16 mouse cellular contexts compared by ENCODE assay signal in the genomic region with DNA sequence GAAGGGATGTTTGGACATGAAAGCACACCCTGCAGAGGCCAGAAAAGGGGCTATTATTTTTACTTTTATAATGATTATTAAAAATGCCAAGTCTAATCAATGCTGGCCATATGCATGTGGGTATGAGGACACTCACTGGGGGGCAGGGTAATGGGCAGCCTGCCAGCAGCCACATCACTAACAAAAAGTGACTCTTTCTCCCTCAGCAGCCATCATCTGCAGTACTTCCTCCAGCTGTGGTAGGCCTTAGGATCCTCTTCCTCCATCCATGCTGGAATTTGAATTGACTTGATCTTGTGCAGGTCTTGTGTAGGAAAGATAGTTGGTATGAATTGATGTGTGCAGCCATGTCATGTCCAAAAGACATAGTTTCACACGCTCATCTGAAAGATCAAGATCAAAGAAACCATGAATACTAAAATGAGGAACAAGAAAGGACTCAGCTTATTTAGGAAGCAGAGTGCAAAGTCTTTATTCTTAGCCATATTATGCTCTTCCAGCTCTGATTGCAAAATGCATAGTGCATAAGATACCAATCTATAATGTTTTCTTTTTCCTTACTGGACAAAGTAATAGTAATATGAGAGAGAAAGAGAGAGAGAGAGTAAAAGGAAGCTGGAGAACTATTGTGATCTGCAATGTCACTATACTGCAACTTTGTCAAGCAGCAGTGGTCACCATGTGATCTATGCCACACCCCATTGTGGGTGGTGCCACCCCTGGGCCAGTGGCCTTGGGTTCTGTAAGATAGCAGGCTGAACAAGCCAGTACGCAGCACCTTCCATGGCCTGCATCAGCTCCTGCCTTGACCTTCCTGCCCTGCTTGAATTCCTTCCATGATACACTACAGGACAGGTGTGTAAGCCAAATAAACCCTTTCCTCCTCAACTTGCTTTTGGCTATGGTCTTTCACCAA. TPM values are rescaled to one million over a fixed set of nuclear protein-coding genes. Genes with fewer than 3 reads are reported as not detected.
DNase-seq lines count a peak whose midpoint lies in the region; ATAC-seq lines count a peak whose summit lies in the region.
"Had no signal": no experiment of that assay in that cellular context is flagged by ENCODE, and none has a peak within 500 bp of the region (broad histone marks: within the 10 kb centered on the region; RNA-seq: fewer than 3 reads in every experiment).

No protein-coding gene starts in this region.

- ATAC-seq in granulocyte monocyte progenitor cell, adult 5-6 weeks (replicated peaks; ENCODE audit: poor library complexity, severe bottlenecking), result peak; percentile 72
- ATAC-seq in megakaryocyte progenitor cell, adult 5-6 weeks (replicated peaks; ENCODE audit: poor library complexity), result peak; percentile 94
- no peak for ATAC-seq in forebrain, embryonic 13.5 days
- ATAC-seq: activated CD4-positive, CD25-positive, alpha-beta regulatory T cell, adult 4 months had no signal

- 90% methylated on average over 2 of the region's 2 CpGs for WGBS in forebrain, embryonic 13.5 days

- no peak overlapping the region for H3K27ac ChIP-seq in forebrain, embryonic 13.5 days
- H3K27ac ChIP-seq: embryonic facial prominence, embryonic 12.5 days; forebrain, embryonic 12.5 days; heart, embryonic 13.5 days; hindbrain, embryonic 15.5 days; layer of hippocampus, adult 2 months; limb, embryonic 13.5 days had no signal

- H3K9me3 ChIP-seq in forebrain, embryonic 13.5 days (replicated peaks), result no peaks in the 10 kb centered on the region
- H3K9me3 ChIP-seq: embryonic facial prominence, embryonic 12.5 days; forebrain, embryonic 12.5 days; heart, embryonic 13.5 days; hindbrain, embryonic 15.5 days; limb, embryonic 13.5 days had no signal

- H3K9ac ChIP-seq in forebrain, embryonic 13.5 days, result no peak overlapping the region
- H3K9ac ChIP-seq: embryonic facial prominence, embryonic 12.5 days; forebrain, embryonic 12.5 days; heart, embryonic 13.5 days; hindbrain, embryonic 15.5 days; limb, embryonic 13.5 days had no signal

- H3K36me3 ChIP-seq in forebrain, embryonic 13.5 days (ENCODE audit: poor library complexity, severe bottlenecking), result no peaks in the 10 kb centered on the region
- H3K36me3 ChIP-seq: embryonic facial prominence, embryonic 12.5 days; forebrain, embryonic 12.5 days; heart, embryonic 13.5 days; hindbrain, embryonic 15.5 days; limb, embryonic 13.5 days had no signal

- H3K4me2 ChIP-seq in forebrain, embryonic 13.5 days, result no peak overlapping the region
- H3K4me2 ChIP-seq: embryonic facial prominence, embryonic 12.5 days; forebrain, embryonic 12.5 days; heart, embryonic 13.5 days; hindbrain, embryonic 15.5 days; limb, embryonic 13.5 days had no signal

- H3K4me1 ChIP-seq in forebrain, embryonic 13.5 days, result no peaks in the 10 kb centered on the region
- H3K4me1 ChIP-seq: embryonic facial prominence, embryonic 12.5 days; forebrain, embryonic 12.5 days; heart, embryonic 13.5 days; hindbrain, embryonic 15.5 days; limb, embryonic 13.5 days had no signal

- peak; percentile 57 for DNase-seq in 416B (ENCODE audit: low read depth)
- peak; percentile 53 to 60 for DNase-seq in B cell, adult 2 months
- no peak for DNase-seq in T-cell, adult 2 months (ENCODE audit: low spot score)
- DNase-seq in urinary bladder, adult 2 months (ENCODE audit: low spot score), result no peak
- DNase-seq: cerebellum, adult 9-11 months; kidney, adult 2 months had no signal

- no peak overlapping the region for H3K4me3 ChIP-seq in forebrain, embryonic 13.5 days
- H3K4me3 ChIP-seq: embryonic facial prominence, embryonic 12.5 days; forebrain, embryonic 12.5 days; heart, embryonic 13.5 days; hindbrain, embryonic 15.5 days; layer of hippocampus, adult 2 months; limb, embryonic 13.5 days had no signal

- H3K27me3 ChIP-seq in forebrain, embryonic 13.5 days, result 0 out of 2 replicates have a peak, but pooled peaks cover 4% of the 10 kb centered on the region
- H3K27me3 ChIP-seq: embryonic facial prominence, embryonic 12.5 days; forebrain, embryonic 12.5 days; hindbrain, embryonic 15.5 days had no signal

RNA-seq across cellular contexts. Expression of a gene that starts 10.3 kb away (rescaled TPM):
- 34.4 and 35.7 TPM in 2 replicates for total RNA-seq in granulocyte monocyte progenitor cell, adult 5-6 weeks (2014; fragmentation: Nextera tagmentation)
- 23.0 and 31.3 TPM in 2 replicates for total RNA-seq in granulocyte monocyte progenitor cell, adult 5-6 weeks (2017)
- total RNA-seq in megakaryocyte progenitor cell, adult 5-6 weeks (2015), result 38.2 and 39.2 TPM in 2 replicates
- 16.1 and 27.8 TPM in 2 replicates for total RNA-seq in megakaryocyte progenitor cell, adult 5-6 weeks (2017)
- 23.3 and 24.0 TPM in 2 replicates for polyA plus RNA-seq in forebrain, embryonic 13.5 days (2015; fragmentation: Nextera tagmentation; extraction: Ambion mirVana)
- 18.9 and 21.7 TPM in 2 replicates for polyA plus RNA-seq in urinary bladder, adult 2 months (2012; rRNA removed)

RNA-seq across cellular contexts. Expression of a gene that starts 32.1 kb away (rescaled TPM):
- 10.4 and 15.0 TPM in 2 replicates for total RNA-seq in granulocyte monocyte progenitor cell, adult 5-6 weeks (2014; fragmentation: Nextera tagmentation)
- total RNA-seq in granulocyte monocyte progenitor cell, adult 5-6 weeks (2017), result 11.2 and 12.1 TPM in 2 replicates
- 19.6 and 21.4 TPM in 2 replicates for total RNA-seq in megakaryocyte progenitor cell, adult 5-6 weeks (2015)
- total RNA-seq in megakaryocyte progenitor cell, adult 5-6 weeks (2017), result 9.7 and 12.6 TPM in 2 replicates
- 32.3 and 36.7 TPM in 2 replicates for polyA plus RNA-seq in forebrain, embryonic 13.5 days (2015; fragmentation: Nextera tagmentation; extraction: Ambion mirVana)
- 17.0 and 20.5 TPM in 2 replicates for polyA plus RNA-seq in urinary bladder, adult 2 months (2012; rRNA removed)

RNA-seq across cellular contexts. Expression of a gene that starts 32.1 kb away (rescaled TPM):
- total RNA-seq in granulocyte monocyte progenitor cell, adult 5-6 weeks (2014; fragmentation: Nextera tagmentation), result 2.5 and 4.3 TPM in 2 replicates
- total RNA-seq in granulocyte monocyte progenitor cell, adult 5-6 weeks (2017), result 6.1 and 6.6 TPM in 2 replicates
- 3.9 and 5.9 TPM in 2 replicates for total RNA-seq in megakaryocyte progenitor cell, adult 5-6 weeks (2015)
- 5.2 and 7.0 TPM in 2 replicates for total RNA-seq in megakaryocyte progenitor cell, adult 5-6 weeks (2017)
- polyA plus RNA-seq in forebrain, embryonic 13.5 days (2015; fragmentation: Nextera tagmentation; extraction: Ambion mirVana), result 15.1 and 18.7 TPM in 2 replicates
- polyA plus RNA-seq in urinary bladder, adult 2 months (2012; rRNA removed), result 2.1 and 2.6 TPM in 2 replicates

RNA-seq across cellular contexts. Expression of a gene that starts 58.7 kb away (rescaled TPM):
- 6.2 and 11.9 TPM in 2 replicates for total RNA-seq in granulocyte monocyte progenitor cell, adult 5-6 weeks (2014; fragmentation: Nextera tagmentation)
- total RNA-seq in granulocyte monocyte progenitor cell, adult 5-6 weeks (2017), result 8.3 and 9.8 TPM in 2 replicates
- 4.8 and 7.9 TPM in 2 replicates for total RNA-seq in megakaryocyte progenitor cell, adult 5-6 weeks (2015)
- total RNA-seq in megakaryocyte progenitor cell, adult 5-6 weeks (2017), result 7.6 and 10.5 TPM in 2 replicates
- polyA plus RNA-seq in forebrain, embryonic 13.5 days (2015; fragmentation: Nextera tagmentation; extraction: Ambion mirVana), result 5.7 and 6.2 TPM in 2 replicates
- 2.0 and 2.7 TPM in 2 replicates for polyA plus RNA-seq in urinary bladder, adult 2 months (2012; rRNA removed)

Comparison
In these comparisons a context has a peak if more than half of its experiments do, and no peak if none do; other contexts are left out.
1. DNase-seq: peak in 416B (single experiment) and B cell, adult 2 months (2 of 2); none in T-cell, adult 2 months (single experiment) and urinary bladder, adult 2 months (single experiment).